Mouse (Mus musculus): ENCODE measurements around the gene Bckdha. TPM values are rescaled to one million over a fixed set of nuclear protein-coding genes. Genes with fewer than 3 reads are reported as not detected.

Gene Bckdha
- total and polyA plus RNA-seq, 2 experiments: 273 to 521 TPM

DNA sequence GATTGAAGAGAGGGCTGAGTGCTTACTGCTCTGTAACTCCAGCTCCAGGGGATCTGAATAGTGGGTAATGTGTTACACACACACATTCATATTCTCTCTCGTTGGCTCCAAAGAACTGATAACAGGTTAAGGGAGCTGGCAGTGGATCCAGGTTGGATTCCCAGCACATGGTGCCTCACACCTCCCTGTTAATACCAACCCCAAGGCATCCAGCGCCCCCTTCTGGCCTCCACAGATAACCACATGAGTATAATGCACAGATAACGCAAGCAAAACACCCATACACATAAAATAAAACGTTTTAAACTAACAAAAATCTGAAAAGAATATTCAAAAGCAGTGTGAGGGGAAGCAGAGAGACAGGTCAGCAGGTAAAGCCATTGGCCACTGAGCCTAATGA is 13.7 kb upstream of the Bckdha start:
- no peak overlapping the region for H3K4me3 ChIP-seq (ENCODE audit: insufficient read depth, low read depth, low read length)
- no peak overlapping the region for H3K9ac ChIP-seq (ENCODE audit: low read depth, low read length)
- DNase-seq (ENCODE audit: extremely low read depth, low read depth, low spot score): no peak
- 56% methylated on average over 4 of the region's 4 CpGs for WGBS
- no peaks in the 10 kb centered on the region for H3K79me2 ChIP-seq (ENCODE audit: control insufficient read depth, insufficient read depth, low read length)
- H3K4me1 ChIP-seq (ENCODE audit: control insufficient read depth, insufficient read depth, low read length): peaks cover 1% of the 10 kb centered on the region; the same call in 1 of the 2 replicates
- no peak overlapping the region for H3K27ac ChIP-seq (replicated peaks; ENCODE audit: insufficient read depth, low read depth, low read length)
- TF ChIP-seq CTCF (IDR thresholded peaks at IDR 0.05; ENCODE audit: low read depth, low read length) (peak; percentile 37; the same call in 1 of the 2 replicates), POLR2A (IDR thresholded peaks at IDR 0.05; ENCODE audit: extremely low read depth, insufficient read depth, low read length) (no peak)
- peaks cover 4% of the 10 kb centered on the region; the same call in 1 of the 2 replicates for H3K27me3 ChIP-seq (ENCODE audit: control insufficient read depth, insufficient read depth, low read length)
- peaks cover 2% of the 10 kb centered on the region; the same call in 1 of the 2 replicates for H3K36me3 ChIP-seq (ENCODE audit: control insufficient read depth, insufficient read depth, low read length)

- Histone ChIP-seq H3K4me3 (ENCODE audit: insufficient read depth, low read depth, low read length) (no peak overlapping the region), H3K27ac (replicated peaks; ENCODE audit: insufficient read depth, low read depth, low read length) (no peak overlapping the region), H3K9ac (ENCODE audit: low read depth, low read length) (no peak overlapping the region), H3K4me1 (ENCODE audit: control insufficient read depth, insufficient read depth, low read length) (peaks cover 1% of the 10 kb centered on the region; the same call in 1 of the 2 replicates), H3K27me3 (ENCODE audit: control insufficient read depth, insufficient read depth, low read length) (peaks cover 4% of the 10 kb centered on the region; the same call in 1 of the 2 replicates), H3K79me2 (ENCODE audit: control insufficient read depth, insufficient read depth, low read length) (no peaks in the 10 kb centered on the region), H3K36me3 (ENCODE audit: control insufficient read depth, insufficient read depth, low read length) (peaks cover 7% of the 10 kb centered on the region)
- TF ChIP-seq CTCF (IDR thresholded peaks at IDR 0.05; ENCODE audit: low read depth, low read length) (no peak), POLR2A (IDR thresholded peaks at IDR 0.05; ENCODE audit: extremely low read depth, insufficient read depth, low read length) (no peak)
- no peak for DNase-seq (ENCODE audit: extremely low read depth, low read depth, low spot score)
- 75% methylated on average over 2 of the region's 2 CpGs for WGBS
Observed at GRCm38 (mm10) chr7:25671686-25672085, 12.9 kb upstream of the Bckdha start.

GRCm38 (mm10) chr7:25670096-25670495 is 11.3 kb upstream of the Bckdha start:
- peaks cover 3% of the 10 kb centered on the region; the same call in 1 of the 2 replicates for H3K27me3 ChIP-seq (ENCODE audit: control insufficient read depth, insufficient read depth, low read length)
- no peaks in the 10 kb centered on the region for H3K4me1 ChIP-seq (ENCODE audit: control insufficient read depth, insufficient read depth, low read length)
- no peak for DNase-seq (ENCODE audit: extremely low read depth, low read depth, low spot score)
- no peak for TF ChIP-seq POLR2A (IDR thresholded peaks at IDR 0.05; ENCODE audit: extremely low read depth, insufficient read depth, low read length)
- no peak for TF ChIP-seq CTCF (IDR thresholded peaks at IDR 0.05; ENCODE audit: low read depth, low read length)
- H3K9ac ChIP-seq (ENCODE audit: low read depth, low read length): no peak overlapping the region
- H3K4me3 ChIP-seq (ENCODE audit: insufficient read depth, low read depth, low read length): no peak overlapping the region
- 96% methylated on average over 4 of the region's 4 CpGs for WGBS
- H3K27ac ChIP-seq (replicated peaks; ENCODE audit: insufficient read depth, low read depth, low read length): no peak overlapping the region
- H3K79me2 ChIP-seq (ENCODE audit: control insufficient read depth, insufficient read depth, low read length): no peaks in the 10 kb centered on the region
- peaks cover 10% of the 10 kb centered on the region for H3K36me3 ChIP-seq (ENCODE audit: control insufficient read depth, insufficient read depth, low read length)

DNA sequence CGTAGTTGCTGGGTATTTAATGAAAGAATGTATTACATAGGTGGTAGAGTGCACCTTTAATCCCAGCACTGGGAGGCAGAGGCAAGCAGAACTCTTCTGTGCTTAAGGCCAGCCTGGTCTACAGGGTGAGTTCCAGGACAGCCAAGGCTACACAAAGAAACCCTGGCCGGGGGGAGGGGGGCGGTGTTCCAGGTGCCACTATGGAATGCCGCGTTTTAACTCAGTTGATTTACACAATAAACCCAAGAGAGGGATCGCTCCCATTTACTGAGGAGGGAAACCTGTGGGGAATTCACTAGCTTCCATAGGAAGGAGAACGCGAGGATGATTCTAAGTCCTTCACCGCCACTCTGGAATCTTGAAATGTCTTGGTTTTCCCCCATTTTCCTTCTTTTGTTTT is 10.8 kb upstream of the Bckdha start:
- Histone ChIP-seq H3K4me1 (ENCODE audit: control insufficient read depth, insufficient read depth, low read length) (no peaks in the 10 kb centered on the region), H3K36me3 (ENCODE audit: control insufficient read depth, insufficient read depth, low read length) (peaks cover 10% of the 10 kb centered on the region), H3K27me3 (ENCODE audit: control insufficient read depth, insufficient read depth, low read length) (no peaks in the 10 kb centered on the region), H3K4me3 (ENCODE audit: insufficient read depth, low read depth, low read length) (no peak overlapping the region), H3K27ac (replicated peaks; ENCODE audit: insufficient read depth, low read depth, low read length) (no peak overlapping the region), H3K79me2 (ENCODE audit: control insufficient read depth, insufficient read depth, low read length) (no peaks in the 10 kb centered on the region), H3K9ac (ENCODE audit: low read depth, low read length) (no peak overlapping the region)
- 88% methylated on average over 9 of the region's 9 CpGs for WGBS
- TF ChIP-seq CTCF (IDR thresholded peaks at IDR 0.05; ENCODE audit: low read depth, low read length) (no peak), POLR2A (IDR thresholded peaks at IDR 0.05; ENCODE audit: extremely low read depth, insufficient read depth, low read length) (no peak)
- no peak for DNase-seq (ENCODE audit: extremely low read depth, low read depth, low spot score)

- TF ChIP-seq CTCF (IDR thresholded peaks at IDR 0.05; ENCODE audit: low read depth, low read length): no peak
- TF ChIP-seq POLR2A (IDR thresholded peaks at IDR 0.05; ENCODE audit: extremely low read depth, insufficient read depth, low read length): no peak
- Histone ChIP-seq H3K27ac (replicated peaks; ENCODE audit: insufficient read depth, low read depth, low read length) (no peak overlapping the region), H3K27me3 (ENCODE audit: control insufficient read depth, insufficient read depth, low read length) (no peaks in the 10 kb centered on the region), H3K4me1 (ENCODE audit: control insufficient read depth, insufficient read depth, low read length) (no peaks in the 10 kb centered on the region), H3K36me3 (ENCODE audit: control insufficient read depth, insufficient read depth, low read length) (peaks cover 10% of the 10 kb centered on the region), H3K4me3 (ENCODE audit: insufficient read depth, low read depth, low read length) (no peak overlapping the region), H3K9ac (ENCODE audit: low read depth, low read length) (no peak overlapping the region), H3K79me2 (ENCODE audit: control insufficient read depth, insufficient read depth, low read length) (no peaks in the 10 kb centered on the region)
- no peak for DNase-seq (ENCODE audit: extremely low read depth, low read depth, low spot score)
- WGBS: 92% methylated on average over 10 of the region's 10 CpGs
Observed at GRCm38 (mm10) chr7:25669158-25669557, 10.4 kb upstream of the Bckdha start.

GRCm38 (mm10) chr7:25666381-25666780 is 7.6 kb upstream of the Bckdha start:
- no peak overlapping the region for H3K4me3 ChIP-seq (ENCODE audit: insufficient read depth, low read depth, low read length)
- DNase-seq (ENCODE audit: extremely low read depth, low read depth, low spot score): no peak
- no peaks in the 10 kb centered on the region for H3K79me2 ChIP-seq (ENCODE audit: control insufficient read depth, insufficient read depth, low read length)
- H3K27me3 ChIP-seq (ENCODE audit: control insufficient read depth, insufficient read depth, low read length): no peaks in the 10 kb centered on the region
- H3K27ac ChIP-seq (replicated peaks; ENCODE audit: insufficient read depth, low read depth, low read length): no peak overlapping the region
- H3K4me1 ChIP-seq (ENCODE audit: control insufficient read depth, insufficient read depth, low read length): no peaks in the 10 kb centered on the region
- peaks cover 14% of the 10 kb centered on the region for H3K36me3 ChIP-seq (ENCODE audit: control insufficient read depth, insufficient read depth, low read length)
- H3K9ac ChIP-seq (ENCODE audit: low read depth, low read length): no peak overlapping the region
- 98% methylated on average over 8 of the region's 8 CpGs for WGBS
- TF ChIP-seq POLR2A (IDR thresholded peaks at IDR 0.05; ENCODE audit: extremely low read depth, insufficient read depth, low read length) (no peak), CTCF (IDR thresholded peaks at IDR 0.05; ENCODE audit: low read depth, low read length) (no peak)

Data from liver, adult 2 months (tissue).